11 mouse cellular contexts compared by ENCODE assay signal in genomic region chr5:28158308-28159071, GRCm38 (mm10). TPM values are rescaled to one million over a fixed set of nuclear protein-coding genes. Genes with fewer than 3 reads are reported as not detected.
A peak's percentile ranks its signal among the peaks of the same experiment; 100 is the strongest.
DNase-seq lines count a peak whose midpoint lies in the region; ATAC-seq and TF ChIP-seq lines count a peak whose summit lies in the region.
"Had no signal": no experiment of that assay in that cellular context is flagged by ENCODE, and none has a peak within 500 bp of the region (broad histone marks: within the 10 kb centered on the region; RNA-seq: fewer than 3 reads in every experiment).

No protein-coding gene starts in this region.

- 0 out of 2 replicates have a peak overlapping the region, but pooled peaks have one; percentile 0 for H3K4me2 ChIP-seq in stomach, embryonic 15.5 days
- H3K4me2 ChIP-seq in stomach, postnatal 0 days (replicated peaks; ENCODE audit: low read depth) = no peak overlapping the region
- H3K4me2 ChIP-seq in intestine, postnatal 0 days (replicated peaks; ENCODE audit: low read depth) = no peak overlapping the region
- H3K4me2 ChIP-seq in neural tube, embryonic 15.5 days = peak overlapping the region; percentile 15; the same call in 1 of the 2 replicates
- H3K4me2 ChIP-seq: liver, embryonic 13.5 days had no signal

- no peak for TF ChIP-seq CTCF in stomach, postnatal 0 days (IDR thresholded peaks at IDR 0.05; ENCODE audit: low read depth)
- no peak for TF ChIP-seq CTCF in intestine, postnatal 0 days (IDR thresholded peaks at IDR 0.05; ENCODE audit: low read depth)

- no peak for TF ChIP-seq EP300 in stomach, postnatal 0 days (optimal IDR thresholded peaks at IDR 0.05)

- no peak overlapping the region for H3K27ac ChIP-seq in stomach, embryonic 15.5 days
- H3K27ac ChIP-seq in stomach, postnatal 0 days (replicated peaks) = no peak overlapping the region
- no peak overlapping the region for H3K27ac ChIP-seq in intestine, postnatal 0 days (ENCODE audit: low read depth, low read length)
- no peak overlapping the region for H3K27ac ChIP-seq in neural tube, embryonic 15.5 days (replicated peaks)
- H3K27ac ChIP-seq: liver, embryonic 13.5 days had no signal

- 1% methylated on average over 31 of the region's 31 CpGs for WGBS in stomach, embryonic 15.5 days
- 1% methylated on average over 31 of the region's 31 CpGs for WGBS in stomach, postnatal 0 days
- under 1% methylated on average over 31 of the region's 31 CpGs for WGBS in intestine, postnatal 0 days
- under 1% methylated on average over 31 of the region's 31 CpGs for WGBS in neural tube, embryonic 15.5 days

- peaks cover 4% of the 10 kb centered on the region; the same call in 1 of the 2 replicates for H3K4me1 ChIP-seq in stomach, embryonic 15.5 days
- H3K4me1 ChIP-seq in stomach, postnatal 0 days (replicated peaks; ENCODE audit: control insufficient read depth, insufficient read depth) = no peaks in the 10 kb centered on the region
- no peaks in the 10 kb centered on the region for H3K4me1 ChIP-seq in intestine, postnatal 0 days (replicated peaks; ENCODE audit: control insufficient read depth, insufficient read depth, low read length)
- H3K4me1 ChIP-seq in neural tube, embryonic 15.5 days = peaks cover 12% of the 10 kb centered on the region
- H3K4me1 ChIP-seq: liver, embryonic 13.5 days had no signal

- no peak overlapping the region for H3K4me3 ChIP-seq in stomach, embryonic 15.5 days (replicated peaks)
- no peak overlapping the region for H3K4me3 ChIP-seq in stomach, postnatal 0 days (ENCODE audit: low read depth, low read length)
- H3K4me3 ChIP-seq in intestine, postnatal 0 days (ENCODE audit: low read depth, low read length) = 0 out of 2 replicates have a peak overlapping the region, but pooled peaks have one; percentile 2
- H3K4me3 ChIP-seq in neural tube, embryonic 15.5 days (replicated peaks) = no peak overlapping the region
- H3K4me3 ChIP-seq: liver, embryonic 13.5 days; myocyte had no signal

- DNase-seq in cerebellum, postnatal 14 days = peak; percentile 30 to 37
- DNase-seq in stomach, postnatal 0 days (ENCODE audit: low spot score) = no peak
- DNase-seq in spleen, postnatal 4 days (ENCODE audit: low spot score in 2 of 2) = no peak
- no peak for DNase-seq in natural killer cell, adult 2 months (ENCODE audit: low spot score in 2 of 2)
- DNase-seq: gastrocnemius, postnatal 10 days; liver, embryonic 13.5 days had no signal

- H3K9ac ChIP-seq in stomach, embryonic 15.5 days = no peak overlapping the region
- no peak overlapping the region for H3K9ac ChIP-seq in stomach, postnatal 0 days (ENCODE audit: low read length)
- no peak overlapping the region for H3K9ac ChIP-seq in intestine, postnatal 0 days (ENCODE audit: low read depth, low read length)
- H3K9ac ChIP-seq in neural tube, embryonic 15.5 days (replicated peaks) = no peak overlapping the region
- H3K9ac ChIP-seq: liver, embryonic 13.5 days had no signal

- peaks cover 81% of the 10 kb centered on the region for H3K27me3 ChIP-seq in stomach, embryonic 15.5 days (replicated peaks)
- peaks cover 31% of the 10 kb centered on the region for H3K27me3 ChIP-seq in stomach, postnatal 0 days (ENCODE audit: control insufficient read depth, insufficient read depth, low read length)
- peaks cover 79% of the 10 kb centered on the region for H3K27me3 ChIP-seq in intestine, postnatal 0 days (replicated peaks; ENCODE audit: control insufficient read depth, insufficient read depth, low read length)
- H3K27me3 ChIP-seq in neural tube, embryonic 15.5 days (replicated peaks) = peaks cover 94% of the 10 kb centered on the region

- H3K9me3 ChIP-seq in stomach, embryonic 15.5 days = no peaks in the 10 kb centered on the region
- no peaks in the 10 kb centered on the region for H3K9me3 ChIP-seq in stomach, postnatal 0 days (ENCODE audit: control insufficient read depth, low read length)
- H3K9me3 ChIP-seq in intestine, postnatal 0 days (ENCODE audit: control insufficient read depth) = no peaks in the 10 kb centered on the region
- no peaks in the 10 kb centered on the region for H3K9me3 ChIP-seq in neural tube, embryonic 15.5 days (replicated peaks)
- H3K9me3 ChIP-seq: liver, embryonic 13.5 days had no signal

- H3K36me3 ChIP-seq in stomach, embryonic 15.5 days = no peaks in the 10 kb centered on the region
- H3K36me3 ChIP-seq in stomach, postnatal 0 days (ENCODE audit: control insufficient read depth, insufficient read depth, low read length) = no peaks in the 10 kb centered on the region
- no peaks in the 10 kb centered on the region for H3K36me3 ChIP-seq in intestine, postnatal 0 days (ENCODE audit: control insufficient read depth, insufficient read depth)
- no peaks in the 10 kb centered on the region for H3K36me3 ChIP-seq in neural tube, embryonic 15.5 days
- H3K36me3 ChIP-seq: liver, embryonic 13.5 days had no signal

- no peak for ATAC-seq in cerebellum, adult (ENCODE audit: insufficient number of reproducible peaks, low FRiP score, low TSS enrichment)
- no peak for ATAC-seq in stomach, embryonic 15.5 days (ENCODE audit: insufficient read depth, low FRiP score, low read depth)
- no peak for ATAC-seq in stomach, postnatal 0 days (ENCODE audit: low FRiP score, low TSS enrichment)
- no peak for ATAC-seq in intestine, postnatal 0 days
- ATAC-seq in neural tube, embryonic 15.5 days (ENCODE audit: low FRiP score) = no peak

RNA-seq across cellular contexts. Expression of gene En2, which starts 7.0 kb away (rescaled TPM):
- polyA plus RNA-seq in stomach, embryonic 15.5 days (2015; fragmentation: Nextera tagmentation; extraction: Ambion mirVana) = not detected in 2 replicates
- not detected in 2 replicates for polyA plus RNA-seq in stomach, postnatal 0 days (2015; fragmentation: Nextera tagmentation; extraction: Ambion mirVana)
- not detected in 2 replicates for polyA plus RNA-seq in intestine, postnatal 0 days (2015; fragmentation: Nextera tagmentation; extraction: Ambion mirVana)
- polyA plus RNA-seq in neural tube, embryonic 15.5 days (2015; fragmentation: Nextera tagmentation; extraction: Ambion mirVana) = not detected in 2 replicates
- polyA plus RNA-seq: liver, embryonic 13.5 days; myocyte had no signal

Comparison
In these comparisons a context has a peak if more than half of its experiments do, and no peak if none do; other contexts are left out.
1. H3K4me2 ChIP-seq: peak in stomach, embryonic 15.5 days (single experiment) and neural tube, embryonic 15.5 days (single experiment); none in stomach, postnatal 0 days (single experiment) and intestine, postnatal 0 days (single experiment).
2. DNase-seq: peak in cerebellum, postnatal 14 days (2 of 2); none in stomach, postnatal 0 days (single experiment), spleen, postnatal 4 days (0 of 2) and natural killer cell, adult 2 months (0 of 2).